Mouse (Mus musculus): ENCODE measurements at regions not wholly inside any gene's neighbourhood (a gene's known extent, or its start where the extent isn't known, plus 50 kb on each side); places are given as distances from the start of the nearest gene placed in this dataset.

DNA sequence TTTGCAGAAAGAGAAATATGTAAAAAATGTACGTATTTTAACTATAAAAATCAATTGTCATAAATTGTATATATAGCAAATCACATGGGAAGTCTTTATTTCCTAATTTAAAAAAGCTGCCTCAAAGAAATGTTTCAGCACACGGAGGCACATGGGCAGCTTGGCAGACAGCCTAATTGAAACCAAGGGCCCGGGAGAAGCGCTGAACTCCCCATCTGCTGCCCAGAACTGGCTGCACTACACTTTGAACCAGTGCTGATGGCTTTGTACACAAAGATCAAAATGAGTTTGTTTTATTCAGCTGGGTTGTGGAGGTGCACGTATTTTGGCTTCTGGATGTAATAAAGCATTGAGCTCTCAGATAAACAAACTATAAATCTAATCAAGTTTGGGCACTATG is 100.2 kb upstream of the Rspo3 start:
- DNase-seq (ENCODE audit: low spot score), result no peak

DNA sequence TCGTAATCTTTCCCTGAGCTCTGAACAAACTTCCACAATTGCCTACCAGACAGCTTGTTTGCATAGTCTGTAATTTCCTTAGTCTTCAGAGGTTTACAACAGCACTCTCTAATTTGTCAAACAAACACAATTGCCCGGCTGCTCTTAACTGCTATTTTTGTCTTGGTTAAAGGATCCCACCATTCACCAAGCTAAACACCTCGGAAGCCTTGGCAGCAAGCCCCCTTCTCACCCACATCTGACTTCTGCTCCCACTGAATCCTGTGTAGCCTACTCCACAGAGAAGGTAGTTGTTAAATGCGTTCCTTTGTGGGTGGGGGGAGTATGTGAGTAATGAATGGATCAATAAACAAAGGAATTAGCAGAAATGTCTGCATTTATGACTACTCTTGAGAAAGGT is 59.8 kb upstream of the Rspo3 start:
- no peak for DNase-seq (ENCODE audit: low spot score)

DNA sequence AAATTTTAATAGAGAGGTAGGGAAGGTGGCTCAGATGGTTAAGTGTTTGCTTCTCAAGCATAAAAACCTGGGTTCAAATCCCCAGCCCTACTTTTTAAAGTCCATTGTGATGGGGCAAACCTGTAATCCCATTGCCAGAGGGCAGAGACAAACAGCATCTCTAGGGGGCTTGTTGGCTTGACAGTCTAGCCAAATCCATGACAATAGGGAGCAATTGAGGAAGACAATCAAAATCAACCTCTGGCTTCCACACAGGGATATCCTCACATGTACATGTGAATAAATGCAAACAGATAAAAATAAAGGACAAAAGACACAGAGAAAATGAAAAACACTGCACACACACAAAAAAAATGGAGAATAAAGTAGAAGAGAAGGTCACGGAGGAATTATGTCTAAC is 59.3 kb upstream of the Rspo3 start:
- no peak for DNase-seq (ENCODE audit: low spot score)

DNA sequence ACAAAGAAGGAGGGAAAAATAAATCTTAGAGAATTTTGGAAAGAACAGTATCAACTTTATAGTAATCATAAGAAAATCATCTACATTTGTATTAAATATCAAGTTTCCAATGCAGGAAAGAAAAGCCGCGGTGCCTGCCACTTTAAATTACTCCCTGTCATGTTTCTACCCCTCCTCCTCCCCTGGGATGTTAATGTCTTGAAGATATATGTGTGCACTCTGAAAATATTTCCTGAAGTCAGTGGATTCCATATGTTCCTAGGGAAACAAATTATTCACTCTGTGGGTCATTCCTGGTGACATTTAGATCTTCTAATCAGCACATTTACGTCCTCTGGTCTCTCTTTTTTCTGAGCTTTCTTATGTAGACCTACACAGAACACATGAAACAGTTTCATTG is 57.2 kb upstream of the Rspo3 start:
- no peak for DNase-seq (ENCODE audit: low spot score)

DNA sequence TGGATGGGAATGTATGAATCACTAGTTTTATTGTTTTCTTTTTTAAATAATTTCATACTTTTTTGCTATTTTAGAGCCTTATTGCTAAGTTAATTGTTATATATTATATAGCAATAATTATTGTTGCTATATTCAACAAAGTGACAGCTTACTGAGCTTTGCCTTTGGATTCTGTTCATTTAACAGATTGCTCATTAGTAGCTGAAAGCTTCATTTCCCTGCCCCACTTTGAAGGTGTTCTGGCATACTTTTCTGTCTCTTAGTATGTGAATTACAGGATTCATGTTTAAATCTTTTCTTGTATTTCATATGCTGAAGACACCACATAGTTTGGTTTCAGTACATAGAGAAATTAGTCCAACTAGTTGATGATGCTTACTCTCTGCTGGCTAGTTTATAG is 54.5 kb upstream of the Rspo3 start:
- no peak for DNase-seq (ENCODE audit: low spot score)

DNA sequence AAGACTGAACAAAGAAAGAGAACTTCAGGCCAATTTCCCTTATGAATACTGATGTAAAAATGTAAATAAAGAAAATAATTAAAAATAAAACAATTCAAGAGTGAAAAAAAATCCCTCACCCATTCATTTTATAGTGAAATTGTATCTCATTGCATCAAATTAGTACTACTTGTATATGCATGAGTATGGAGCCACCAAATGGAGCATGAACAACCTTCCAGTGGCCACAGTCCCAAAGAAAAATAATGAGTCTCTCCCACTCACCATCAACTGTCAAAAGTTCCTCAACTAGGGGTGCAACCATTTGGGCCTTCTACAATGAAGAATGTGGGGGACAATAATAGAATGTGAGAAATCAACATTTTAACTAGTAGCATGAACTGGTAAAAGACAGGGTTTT is 54.1 kb upstream of the Rspo3 start:
- no peak for DNase-seq (ENCODE audit: low spot score)

Data from layer of hippocampus, adult 9-10 months (tissue).